Comparison of ENCODE assay signal across 19 mouse cellular contexts in genomic region chr4:102913176-102913575, GRCm38 (mm10).
A peak's percentile ranks its signal among the peaks of the same experiment; 100 is the strongest.
DNase-seq lines count a peak whose midpoint lies in the region; ATAC-seq and TF ChIP-seq lines count a peak whose summit lies in the region.
"Had no signal": no experiment of that assay in that cellular context is flagged by ENCODE, and none has a peak within 500 bp of the region (broad histone marks: within the 10 kb centered on the region; RNA-seq: fewer than 3 reads in every experiment).

No protein-coding gene starts in this region.

- H3K4me1 ChIP-seq in hindbrain, postnatal 0 days (ENCODE audit: insufficient read depth, low read length), result no peaks in the 10 kb centered on the region
- H3K4me1 ChIP-seq in hindbrain, embryonic 14.5 days (replicated peaks; ENCODE audit: control insufficient read depth, insufficient read depth, low read length), result no peaks in the 10 kb centered on the region
- H3K4me1 ChIP-seq: forebrain, embryonic 12.5 days; heart, embryonic 10.5 days; hindbrain, embryonic 12.5 days; intestine, embryonic 15.5 days had no signal

- H3K36me3 ChIP-seq in hindbrain, postnatal 0 days (ENCODE audit: insufficient read depth, low read length), result no peaks in the 10 kb centered on the region
- peaks cover 21% of the 10 kb centered on the region for H3K36me3 ChIP-seq in hindbrain, embryonic 14.5 days (replicated peaks; ENCODE audit: control insufficient read depth, insufficient read depth)
- H3K36me3 ChIP-seq: embryonic facial prominence, embryonic 13.5 days; forebrain, embryonic 12.5 days; heart, embryonic 10.5 days; intestine, embryonic 15.5 days had no signal

- ATAC-seq in hindbrain, postnatal 0 days, result 0 out of 2 replicates have a peak, but pooled peaks have one; percentile 35
- ATAC-seq in hindbrain, embryonic 14.5 days (ENCODE audit: low FRiP score), result no peak
- ATAC-seq: activated CD4-positive, CD25-positive, alpha-beta regulatory T cell, adult 4 months; forebrain, embryonic 16.5 days; intestine, embryonic 15.5 days; Patski had no signal

- no peak overlapping the region for H3K4me3 ChIP-seq in hindbrain, postnatal 0 days (ENCODE audit: low read length)
- no peak overlapping the region for H3K4me3 ChIP-seq in hindbrain, embryonic 14.5 days (replicated peaks; ENCODE audit: low read length)
- H3K4me3 ChIP-seq: embryonic facial prominence, embryonic 13.5 days; forebrain, embryonic 12.5 days; gastrocnemius, adult 2 months; heart, embryonic 10.5 days; hindbrain, embryonic 12.5 days; intestine, embryonic 15.5 days had no signal

- WGBS in hindbrain, postnatal 0 days, result 83% methylated on average over 3 of the region's 3 CpGs
- 85% methylated on average over 3 of the region's 3 CpGs for WGBS in hindbrain, embryonic 14.5 days

- no peaks in the 10 kb centered on the region for H3K27me3 ChIP-seq in hindbrain, postnatal 0 days (ENCODE audit: insufficient read depth, low read length)
- H3K27me3 ChIP-seq in hindbrain, embryonic 14.5 days (ENCODE audit: control insufficient read depth, insufficient read depth, low read length), result no peaks in the 10 kb centered on the region
- H3K27me3 ChIP-seq: CH12.LX; embryonic facial prominence, embryonic 13.5 days; forebrain, embryonic 12.5 days; hindbrain, embryonic 12.5 days; intestine, embryonic 15.5 days; Patski had no signal

- H3K4me2 ChIP-seq in hindbrain, postnatal 0 days (ENCODE audit: low read depth, low read length), result no peak overlapping the region
- no peak overlapping the region for H3K4me2 ChIP-seq in hindbrain, embryonic 14.5 days (replicated peaks)
- H3K4me2 ChIP-seq: embryonic facial prominence, embryonic 13.5 days; forebrain, embryonic 12.5 days; hindbrain, embryonic 12.5 days; intestine, embryonic 15.5 days had no signal

- H3K9me3 ChIP-seq in hindbrain, postnatal 0 days (ENCODE audit: low read length), result no peaks in the 10 kb centered on the region
- no peaks in the 10 kb centered on the region for H3K9me3 ChIP-seq in hindbrain, embryonic 14.5 days (ENCODE audit: control insufficient read depth, low read length)
- H3K9me3 ChIP-seq: embryonic facial prominence, embryonic 13.5 days; forebrain, embryonic 12.5 days; heart, embryonic 10.5 days; hindbrain, embryonic 12.5 days; intestine, embryonic 15.5 days had no signal

- peak; percentile 71 to 76 for DNase-seq in cerebellum, postnatal 10 days
- DNase-seq in cerebellum, adult 11 months, result no peak
- DNase-seq in hindbrain, postnatal 0 days (ENCODE audit: low spot score), result peak; percentile 19
- no peak for DNase-seq in hindbrain, embryonic 14.5 days (ENCODE audit: low spot score)
- peak; percentile 16 for DNase-seq in retina, postnatal 1 day
- DNase-seq in retina, embryonic 14.5 days (ENCODE audit: low spot score), result no peak
- DNase-seq: adrenal gland, postnatal 14 days; gastrocnemius, adult 2 months; gastrocnemius, postnatal 25 days; heart, postnatal 4 days had no signal

- H3K27ac ChIP-seq in hindbrain, postnatal 0 days, result no peak overlapping the region
- no peak overlapping the region for H3K27ac ChIP-seq in hindbrain, embryonic 14.5 days
- H3K27ac ChIP-seq: embryonic facial prominence, embryonic 13.5 days; forebrain, embryonic 12.5 days; gastrocnemius, adult 2 months; heart, embryonic 10.5 days; hindbrain, embryonic 12.5 days; intestine, embryonic 15.5 days had no signal

- no peak overlapping the region for H3K9ac ChIP-seq in hindbrain, postnatal 0 days (replicated peaks; ENCODE audit: low read length)
- H3K9ac ChIP-seq in hindbrain, embryonic 14.5 days, result no peak overlapping the region
- H3K9ac ChIP-seq: embryonic facial prominence, embryonic 13.5 days; forebrain, embryonic 12.5 days; hindbrain, embryonic 12.5 days; intestine, embryonic 15.5 days had no signal

- TF ChIP-seq CTCF in hindbrain, postnatal 0 days (IDR thresholded peaks at IDR 0.05; ENCODE audit: low read depth), result no peak

Comparison
In these comparisons a context has a peak if more than half of its experiments do, and no peak if none do; other contexts are left out.
1. DNase-seq: peak in cerebellum, postnatal 10 days (2 of 2), hindbrain, postnatal 0 days (single experiment) and retina, postnatal 1 day (single experiment); none in cerebellum, adult 11 months (single experiment), hindbrain, embryonic 14.5 days (single experiment) and retina, embryonic 14.5 days (single experiment).